Mouse (Mus musculus) heart, postnatal 4 days (tissue): ENCODE results near the gene Mme. TPM values are rescaled to one million over a fixed set of nuclear protein-coding genes. Genes with fewer than 3 reads are reported as not detected.
A peak's percentile ranks its signal among the peaks of the same experiment; 100 is the strongest.

Experiments used
- DNase-seq: peaks from one replicate; pipeline ENCODE4 v3.0.0; 2021
- total RNA-seq, 2 experiments: library from RNA; stranded (reverse); gene quantifications; 2 replicates each; pipeline ENCODE4 v1.2.3; 2021

Mme gene
- 1 to 10 TPM; 3.5 to 4.2 TPM for total RNA-seq

GRCm38 (mm10) chr3:63241099-63241587 lies at the start of gene Mme:
TSS of gene Mme (plus strand) at chr3:63241537.
- DNase-seq = no peak

GRCm38 (mm10) chr3:63196565-63196964 lies 44.8 kb upstream of the Mme start:
- DNase-seq = no peak

- DNase-seq = no peak
Observed at GRCm38 (mm10) chr3:63198026-63198425, 43.3 kb upstream of the Mme start.

GRCm38 (mm10) chr3:63221867-63222591 lies 19.3 kb upstream of the Mme start:
- no peak for DNase-seq

GRCm38 (mm10) chr3:63223676-63224075 lies 17.7 kb upstream of the Mme start:
- DNase-seq = no peak

- no peak for DNase-seq
Observed at GRCm38 (mm10) chr3:63235957-63236356, 5.4 kb upstream of the Mme start.

- DNase-seq = no peak
Observed at GRCm38 (mm10) chr3:63243721-63244120, 2.4 kb downstream of the Mme start.

GRCm38 (mm10) chr3:63272091-63272490 lies 30.8 kb downstream of the Mme start:
- DNase-seq = no peak

GRCm38 (mm10) chr3:63294316-63294715 lies 53.0 kb downstream of the Mme start:
- no peak for DNase-seq

- DNase-seq = no peak
Observed at GRCm38 (mm10) chr3:63294791-63295190, 53.5 kb downstream of the Mme start.

- peak; percentile 37 for DNase-seq
Observed at GRCm38 (mm10) chr3:63295237-63295636, 53.9 kb downstream of the Mme start.

GRCm38 (mm10) chr3:63295657-63296231 lies 54.4 kb downstream of the Mme start:
- DNase-seq = peak; percentile 49

GRCm38 (mm10) chr3:63296411-63296810 lies 55.1 kb downstream of the Mme start:
- DNase-seq = peak; percentile 5

GRCm38 (mm10) chr3:63297787-63298186 lies 56.5 kb downstream of the Mme start:
- peak; percentile 78 for DNase-seq

GRCm38 (mm10) chr3:63315211-63315760 lies 73.9 kb downstream of the Mme start:
- DNase-seq = no peak

- DNase-seq = no peak
Observed at GRCm38 (mm10) chr3:63317496-63317895, 76.2 kb downstream of the Mme start.

- no peak for DNase-seq
Observed at GRCm38 (mm10) chr3:63325615-63326014, 84.3 kb downstream of the Mme start.

- DNase-seq = no peak
Observed at GRCm38 (mm10) chr3:63340110-63340509, 98.8 kb downstream of the Mme start.

- no peak for DNase-seq
Observed at GRCm38 (mm10) chr3:63340546-63340945, 99.2 kb downstream of the Mme start.

GRCm38 (mm10) chr3:63341481-63341880 lies 100.1 kb downstream of the Mme start:
- no peak for DNase-seq

- no peak for DNase-seq
Observed at GRCm38 (mm10) chr3:63344998-63345397, 103.7 kb downstream of the Mme start.

GRCm38 (mm10) chr3:63348893-63349426 lies 107.6 kb downstream of the Mme start:
- DNase-seq = no peak

GRCm38 (mm10) chr3:63350242-63350641 lies 108.9 kb downstream of the Mme start:
- no peak for DNase-seq

GRCm38 (mm10) chr3:63350704-63351103 lies 109.4 kb downstream of the Mme start:
- no peak for DNase-seq
